Mouse (Mus musculus): Measurements from ENCODE around the gene Stra6. TPM values are rescaled to one million over a fixed set of nuclear protein-coding genes. Genes with fewer than 3 reads are reported as not detected.
A peak's percentile ranks its signal among the peaks of the same experiment; 100 is the strongest.

The Stra6 gene
- polyA plus RNA-seq, 1 experiment from 2014 or later: 4.3 TPM

DNA sequence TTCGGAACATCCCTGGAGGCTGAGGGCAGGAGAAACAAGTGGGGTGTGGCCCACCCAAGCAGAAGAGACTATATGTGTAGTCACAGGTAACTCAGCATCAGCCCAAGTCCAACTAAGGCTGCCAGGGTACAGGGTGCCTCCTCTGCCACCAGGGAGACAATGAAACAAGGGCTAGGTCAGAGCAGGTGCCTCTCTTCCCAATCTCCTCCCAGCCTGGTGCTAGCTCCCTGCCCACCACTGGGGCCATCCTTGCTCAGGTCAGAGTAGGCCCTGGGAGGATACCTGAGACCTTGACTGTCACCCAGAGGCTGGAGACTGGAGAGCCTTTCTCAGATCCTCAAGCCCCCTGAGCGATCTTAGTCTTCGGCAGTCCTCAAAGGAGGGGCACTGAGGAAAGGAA is 98.6 kb downstream of the Stra6 start:
- WGBS: 88% methylated on average over 3 of the region's 3 CpGs

DNA sequence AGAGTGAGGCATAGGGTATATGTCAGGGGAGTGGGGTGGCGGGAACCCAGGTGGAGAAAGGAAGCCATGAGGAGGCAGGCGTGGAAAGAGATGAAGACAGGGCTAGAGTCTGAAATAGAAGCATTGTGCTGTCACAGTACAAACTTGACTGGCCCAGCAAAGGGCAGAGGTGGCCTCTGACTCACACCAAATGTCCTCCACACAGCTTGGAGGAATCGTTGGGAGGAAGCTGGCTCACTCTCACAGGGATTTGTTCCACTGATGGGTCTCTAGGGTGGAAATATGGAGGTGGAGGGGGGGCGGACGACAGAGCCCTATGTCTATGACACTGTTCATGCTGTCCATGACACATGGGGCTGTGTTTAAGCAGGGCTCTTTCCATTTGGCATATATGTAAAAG is 99.6 kb downstream of the Stra6 start:
- no peak for ATAC-seq (ENCODE audit: insufficient number of reproducible peaks, insufficient read depth, low FRiP score, low read depth)
- H3K9ac ChIP-seq (replicated peaks; ENCODE audit: low read depth, low read length): no peak overlapping the region
- H3K27ac ChIP-seq (ENCODE audit: low read length): no peak overlapping the region
- 66% methylated on average over 5 of the region's 5 CpGs for WGBS
- peaks cover 21% of the 10 kb centered on the region for H3K4me1 ChIP-seq (ENCODE audit: control insufficient read depth, insufficient read depth, low read length)
- no peak overlapping the region for H3K4me3 ChIP-seq (ENCODE audit: low read depth, low read length)
- H3K27me3 ChIP-seq (ENCODE audit: control insufficient read depth, insufficient read depth, low read length): no peaks in the 10 kb centered on the region
- H3K36me3 ChIP-seq (ENCODE audit: control insufficient read depth, insufficient read depth, low read length): no peaks in the 10 kb centered on the region
- H3K4me2 ChIP-seq (replicated peaks; ENCODE audit: low read depth, low read length): no peak overlapping the region
- peaks cover 7% of the 10 kb centered on the region; the same call in 1 of the 2 replicates for H3K9me3 ChIP-seq (ENCODE audit: control insufficient read depth, low read depth, low read length)

More for the DNA sequence above, 98.6 kb downstream of the Stra6 start:
- Histone ChIP-seq H3K4me1 (ENCODE audit: control insufficient read depth, insufficient read depth, low read length) (peaks cover 30% of the 10 kb centered on the region), H3K9me3 (ENCODE audit: control insufficient read depth, low read depth, low read length) (peaks cover 7% of the 10 kb centered on the region; the same call in 1 of the 2 replicates), H3K4me2 (replicated peaks; ENCODE audit: low read depth, low read length) (no peak overlapping the region), H3K27ac (ENCODE audit: low read length) (no peak overlapping the region), H3K9ac (replicated peaks; ENCODE audit: low read depth, low read length) (no peak overlapping the region), H3K4me3 (ENCODE audit: low read depth, low read length) (no peak overlapping the region), H3K36me3 (ENCODE audit: control insufficient read depth, insufficient read depth, low read length) (no peaks in the 10 kb centered on the region), H3K27me3 (ENCODE audit: control insufficient read depth, insufficient read depth, low read length) (no peaks in the 10 kb centered on the region)
- ATAC-seq (ENCODE audit: insufficient number of reproducible peaks, insufficient read depth, low FRiP score, low read depth): no peak

DNA sequence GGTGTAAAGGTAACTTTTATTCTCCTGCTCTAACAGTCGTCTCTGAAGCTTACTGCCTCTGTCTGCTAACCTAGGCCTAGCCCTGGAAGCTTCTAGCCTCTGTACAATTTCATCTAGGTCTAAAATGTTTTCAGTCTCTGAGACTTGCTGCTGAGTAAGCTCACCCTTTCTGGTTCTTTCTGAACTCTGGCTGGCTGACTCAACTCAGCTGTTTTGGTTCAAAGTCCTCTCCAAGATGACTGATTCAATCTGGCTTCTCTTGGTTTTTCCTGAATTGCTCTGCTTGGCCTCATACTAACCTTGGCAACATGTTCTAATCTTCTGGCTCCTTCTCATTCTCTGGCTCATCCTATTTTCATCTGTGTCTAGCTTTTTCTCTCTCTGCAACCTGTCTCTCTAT is 102.2 kb downstream of the Stra6 start:
- Histone ChIP-seq H3K27me3 (ENCODE audit: control insufficient read depth, insufficient read depth, low read length) (no peaks in the 10 kb centered on the region), H3K4me3 (ENCODE audit: low read depth, low read length) (no peak overlapping the region), H3K4me2 (replicated peaks; ENCODE audit: low read depth, low read length) (no peak overlapping the region), H3K9ac (replicated peaks; ENCODE audit: low read depth, low read length) (no peak overlapping the region), H3K36me3 (ENCODE audit: control insufficient read depth, insufficient read depth, low read length) (no peaks in the 10 kb centered on the region), H3K9me3 (ENCODE audit: control insufficient read depth, low read depth, low read length) (peaks cover 7% of the 10 kb centered on the region; the same call in 1 of the 2 replicates), H3K4me1 (ENCODE audit: control insufficient read depth, insufficient read depth, low read length) (peaks cover 15% of the 10 kb centered on the region; the same call in 1 of the 2 replicates), H3K27ac (ENCODE audit: low read length) (no peak overlapping the region)
- whole genome bisulfite sequencing: 74% methylated on average over 1 of the region's 1 CpGs
- ATAC-seq (ENCODE audit: insufficient number of reproducible peaks, insufficient read depth, low FRiP score, low read depth): no peak

DNA sequence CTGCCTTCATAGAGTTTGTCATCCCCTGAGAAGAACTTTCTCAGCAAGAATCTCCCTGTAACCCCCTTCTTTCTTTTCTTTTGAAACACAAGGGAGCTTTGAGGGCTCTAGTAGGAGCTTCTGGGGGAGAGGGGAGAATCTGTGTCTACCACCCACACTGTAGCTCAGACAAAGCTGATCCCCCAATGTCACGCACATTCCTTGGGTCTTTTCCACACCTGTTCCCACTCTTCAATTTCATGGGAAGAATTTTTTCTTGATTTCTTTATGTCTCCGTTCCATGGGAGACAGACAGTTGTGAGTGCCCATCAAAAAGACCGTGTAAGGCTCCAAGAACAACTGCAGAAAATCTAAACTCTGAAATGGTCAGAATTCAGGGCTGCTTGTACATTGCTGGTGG is 105.3 kb downstream of the Stra6 start:
- H3K4me3 ChIP-seq (ENCODE audit: low read depth, low read length): no peak overlapping the region
- no peaks in the 10 kb centered on the region for H3K36me3 ChIP-seq (ENCODE audit: control insufficient read depth, insufficient read depth, low read length)
- H3K9ac ChIP-seq (replicated peaks; ENCODE audit: low read depth, low read length): no peak overlapping the region
- H3K27me3 ChIP-seq (ENCODE audit: control insufficient read depth, insufficient read depth, low read length): no peaks in the 10 kb centered on the region
- no peak overlapping the region for H3K27ac ChIP-seq (ENCODE audit: low read length)
- H3K9me3 ChIP-seq (ENCODE audit: control insufficient read depth, low read depth, low read length): peaks cover 7% of the 10 kb centered on the region; the same call in 1 of the 2 replicates
- H3K4me2 ChIP-seq (replicated peaks; ENCODE audit: low read depth, low read length): no peak overlapping the region
- ATAC-seq (ENCODE audit: insufficient number of reproducible peaks, insufficient read depth, low FRiP score, low read depth): no peak
- peaks cover 9% of the 10 kb centered on the region; the same call in 1 of the 2 replicates for H3K4me1 ChIP-seq (ENCODE audit: control insufficient read depth, insufficient read depth, low read length)
- 60% methylated on average over 3 of the region's 3 CpGs for WGBS

DNA sequence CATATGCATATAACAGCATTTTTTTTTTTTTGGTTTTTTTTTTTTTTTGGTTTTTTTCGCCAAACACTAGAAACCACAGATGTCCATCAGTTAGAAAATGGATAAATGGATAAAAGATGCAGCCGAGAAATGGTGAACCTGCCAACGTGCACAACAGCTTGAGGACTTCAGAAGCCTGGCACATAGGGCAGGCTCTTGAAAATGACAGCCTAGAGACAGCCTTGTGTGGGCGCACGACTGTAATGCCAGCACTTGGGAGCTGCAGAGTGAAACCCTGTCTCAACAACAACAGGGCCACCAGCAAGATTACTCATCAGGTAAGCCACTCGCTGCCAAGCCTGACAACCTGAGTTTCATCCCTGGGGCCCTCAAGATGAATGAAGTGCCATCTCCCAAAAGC is 105.8 kb downstream of the Stra6 start:
- ATAC-seq (ENCODE audit: insufficient number of reproducible peaks, insufficient read depth, low FRiP score, low read depth): no peak
- H3K4me2 ChIP-seq (replicated peaks; ENCODE audit: low read depth, low read length): no peak overlapping the region
- peaks cover 9% of the 10 kb centered on the region; the same call in 1 of the 2 replicates for H3K4me1 ChIP-seq (ENCODE audit: control insufficient read depth, insufficient read depth, low read length)
- H3K4me3 ChIP-seq (ENCODE audit: low read depth, low read length): no peak overlapping the region
- H3K9me3 ChIP-seq (ENCODE audit: control insufficient read depth, low read depth, low read length): peaks cover 7% of the 10 kb centered on the region; the same call in 1 of the 2 replicates
- H3K36me3 ChIP-seq (ENCODE audit: control insufficient read depth, insufficient read depth, low read length): no peaks in the 10 kb centered on the region
- no peak overlapping the region for H3K9ac ChIP-seq (replicated peaks; ENCODE audit: low read depth, low read length)
- no peaks in the 10 kb centered on the region for H3K27me3 ChIP-seq (ENCODE audit: control insufficient read depth, insufficient read depth, low read length)
- no peak overlapping the region for H3K27ac ChIP-seq (ENCODE audit: low read length)
- 83% methylated on average over 6 of the region's 6 CpGs for WGBS

DNA sequence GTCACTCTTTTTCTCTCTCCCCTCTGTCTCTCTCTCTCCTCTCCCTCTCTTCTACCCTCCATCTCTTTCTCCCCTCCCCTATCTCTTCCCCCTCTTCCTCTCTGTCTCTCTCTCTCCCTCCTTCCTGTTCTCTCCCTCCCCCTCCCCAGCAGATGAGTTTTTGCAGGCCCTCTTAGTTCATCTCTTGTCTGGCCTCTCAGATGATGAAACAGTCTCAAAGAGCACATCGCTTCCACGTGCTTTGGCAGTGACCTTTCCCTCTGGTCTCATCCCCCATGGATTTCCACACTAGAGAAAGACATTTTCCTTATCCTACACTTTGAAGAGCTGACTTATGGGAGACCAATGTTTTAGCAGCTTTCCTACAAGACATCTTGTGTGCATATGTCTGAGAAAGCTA is 109.3 kb downstream of the Stra6 start:
- Histone ChIP-seq H3K27ac (ENCODE audit: low read length) (no peak overlapping the region), H3K27me3 (ENCODE audit: control insufficient read depth, insufficient read depth, low read length) (no peaks in the 10 kb centered on the region), H3K4me1 (ENCODE audit: control insufficient read depth, insufficient read depth, low read length) (peaks cover 9% of the 10 kb centered on the region; the same call in 1 of the 2 replicates), H3K4me2 (replicated peaks; ENCODE audit: low read depth, low read length) (no peak overlapping the region), H3K36me3 (ENCODE audit: control insufficient read depth, insufficient read depth, low read length) (no peaks in the 10 kb centered on the region), H3K9ac (replicated peaks; ENCODE audit: low read depth, low read length) (no peak overlapping the region), H3K4me3 (ENCODE audit: low read depth, low read length) (no peak overlapping the region), H3K9me3 (ENCODE audit: control insufficient read depth, low read depth, low read length) (no peaks in the 10 kb centered on the region)
- WGBS: 66% methylated on average over 2 of the region's 2 CpGs
- no peak for ATAC-seq (ENCODE audit: insufficient number of reproducible peaks, insufficient read depth, low FRiP score, low read depth)

DNA sequence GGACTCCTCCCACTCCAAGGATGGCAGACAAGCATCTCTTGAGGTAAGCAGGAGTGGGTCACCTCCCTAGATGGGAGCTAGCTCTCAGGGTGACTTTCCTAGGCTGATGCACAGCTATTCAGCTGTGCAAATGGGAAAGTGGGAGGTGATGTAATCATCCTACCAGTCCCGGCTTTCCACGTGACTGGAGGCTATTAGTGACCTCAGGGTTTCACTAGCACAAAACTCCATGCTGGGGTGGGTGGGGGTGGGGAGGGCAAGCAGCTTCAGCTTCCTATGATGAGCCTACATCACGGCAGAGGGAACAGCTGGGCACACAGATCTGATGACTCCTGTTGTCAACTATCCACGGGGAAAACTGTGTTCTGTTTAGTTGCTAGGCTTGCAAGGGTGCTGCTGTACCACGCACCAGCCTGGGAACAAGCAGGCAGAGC is 111.2 kb downstream of the Stra6 start:
- H3K4me1 ChIP-seq (ENCODE audit: control insufficient read depth, insufficient read depth, low read length): no peaks in the 10 kb centered on the region
- no peaks in the 10 kb centered on the region for H3K9me3 ChIP-seq (ENCODE audit: control insufficient read depth, low read depth, low read length)
- H3K27me3 ChIP-seq (ENCODE audit: control insufficient read depth, insufficient read depth, low read length): no peaks in the 10 kb centered on the region
- no peak overlapping the region for H3K4me3 ChIP-seq (ENCODE audit: low read depth, low read length)
- no peak overlapping the region for H3K4me2 ChIP-seq (replicated peaks; ENCODE audit: low read depth, low read length)
- peak; percentile 56; the same call in 1 of the 2 replicates for ATAC-seq (ENCODE audit: insufficient number of reproducible peaks, insufficient read depth, low FRiP score, low read depth)
- no peaks in the 10 kb centered on the region for H3K36me3 ChIP-seq (ENCODE audit: control insufficient read depth, insufficient read depth, low read length)
- H3K9ac ChIP-seq (replicated peaks; ENCODE audit: low read depth, low read length): no peak overlapping the region
- 27% methylated on average over 5 of the region's 5 CpGs for WGBS
- H3K27ac ChIP-seq (ENCODE audit: low read length): no peak overlapping the region

DNA sequence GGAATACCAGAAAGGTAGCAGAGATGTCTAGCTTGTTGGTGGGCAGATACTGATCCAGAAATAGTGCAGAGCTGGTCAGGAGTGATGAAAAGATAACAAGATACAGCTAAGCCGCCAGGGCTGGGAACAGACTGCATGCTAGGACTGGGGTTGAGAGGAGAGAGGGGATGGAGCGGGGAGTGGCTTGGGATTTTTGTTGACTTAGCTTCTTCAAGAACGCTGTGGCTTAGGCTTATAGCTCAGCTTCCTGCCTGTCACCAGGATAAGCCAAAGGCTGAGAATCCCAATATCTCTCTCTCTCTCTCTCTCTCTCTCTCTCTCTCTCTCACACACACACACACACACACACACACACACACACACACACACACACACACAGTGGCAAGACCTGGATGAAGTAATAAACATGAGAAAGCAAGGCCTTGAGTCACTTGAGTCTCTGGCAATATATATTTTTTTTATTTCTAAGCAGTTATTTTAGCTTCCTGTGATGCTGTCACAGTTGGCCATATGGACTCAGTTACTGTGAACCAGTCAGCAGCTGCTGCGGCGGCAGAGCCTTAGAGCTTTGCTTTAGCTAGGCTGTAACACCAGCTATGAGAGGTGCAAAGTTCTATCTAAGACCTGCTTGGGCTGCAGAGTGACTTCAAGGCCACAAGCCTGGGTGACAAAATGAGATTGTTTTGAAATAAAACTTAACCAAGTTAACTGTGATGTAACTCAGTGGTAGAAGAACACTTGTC is 112.3 kb downstream of the Stra6 start:
- no peaks in the 10 kb centered on the region for H3K36me3 ChIP-seq (ENCODE audit: control insufficient read depth, insufficient read depth, low read length)
- no peak overlapping the region for H3K4me3 ChIP-seq (ENCODE audit: low read depth, low read length)
- 29% methylated on average over 5 of the region's 5 CpGs for WGBS
- no peak overlapping the region for H3K9ac ChIP-seq (replicated peaks; ENCODE audit: low read depth, low read length)
- H3K27ac ChIP-seq (ENCODE audit: low read length): no peak overlapping the region
- H3K27me3 ChIP-seq (ENCODE audit: control insufficient read depth, insufficient read depth, low read length): no peaks in the 10 kb centered on the region
- H3K4me2 ChIP-seq (replicated peaks; ENCODE audit: low read depth, low read length): no peak overlapping the region
- no peak for ATAC-seq (ENCODE audit: insufficient number of reproducible peaks, insufficient read depth, low FRiP score, low read depth)
- H3K9me3 ChIP-seq (ENCODE audit: control insufficient read depth, low read depth, low read length): no peaks in the 10 kb centered on the region
- H3K4me1 ChIP-seq (ENCODE audit: control insufficient read depth, insufficient read depth, low read length): no peaks in the 10 kb centered on the region
